Mouse (Mus musculus): Measurements from ENCODE around the gene Olfr937. TPM values are rescaled to one million over a fixed set of nuclear protein-coding genes. Genes with fewer than 3 reads are reported as not detected.

The Olfr937 gene
- not detected in 2 replicates for polyA plus RNA-seq (2014; fragmentation: Nextera tagmentation; extraction: Ambion mirVana)

DNA sequence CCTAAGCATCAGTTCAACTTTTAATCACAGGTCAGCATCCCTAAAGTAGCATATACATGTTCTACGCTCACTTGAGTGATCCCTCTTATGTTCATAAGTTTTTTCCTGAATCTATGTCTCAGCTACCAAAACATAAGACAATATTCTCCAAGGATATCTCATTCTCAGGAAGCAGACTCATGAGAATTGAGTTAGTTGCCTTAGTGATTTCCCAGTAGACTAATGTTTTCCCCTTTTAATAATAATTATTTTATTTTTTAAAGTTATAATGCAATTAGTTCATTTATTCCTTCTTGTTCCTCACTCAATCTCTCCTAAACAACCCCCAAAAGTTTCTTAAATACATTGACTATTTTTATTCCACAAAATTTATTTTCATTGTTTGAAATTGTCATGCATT is at the start of gene Olfr937:
Gene Olfr937 (minus strand): TSS at position 101 of the 400 bp plus-strand sequence.
- Histone ChIP-seq H3K4me2 (ENCODE audit: low read length) (no peak within 1 kb of the TSS), H3K4me3 (ENCODE audit: control insufficient read depth in 1 of 2, insufficient read depth in 1 of 2, low read depth in 1 of 2, low read length in 2 of 2) (no peak within 1 kb of the TSS), H3K27me3 (ENCODE audit: control insufficient read depth, insufficient read depth, low read length) (no peaks in the 10 kb centered on the region), H3K27ac (replicated peaks in 1 of 2; ENCODE audit: control insufficient read depth in 1 of 2, insufficient read depth in 1 of 2, low read depth in 2 of 2, low read length in 2 of 2) (no peak within 1 kb of the TSS), H3K36me3 (ENCODE audit: control insufficient read depth, insufficient read depth, low read length) (no peaks in the 10 kb centered on the region), H3K4me1 (ENCODE audit: control insufficient read depth in 2 of 2, insufficient read depth in 2 of 2, low read length in 2 of 2) (no peaks in the 10 kb centered on the region), H3K9me3 (ENCODE audit: control insufficient read depth, low read length) (no peaks in the 10 kb centered on the region), H3K9ac (ENCODE audit: low read length) (no peak within 1 kb of the TSS)
- ATAC-seq (ENCODE audit: insufficient number of reproducible peaks, insufficient read depth, low FRiP score, low read depth): no peak
- 77% methylated on average over 1 of the region's 1 CpGs for WGBS

GRCm38 (mm10) chr9:39078787-39079186 is 14.0 kb upstream of the Olfr937 start, which contains the start of gene Olfr938:
Gene Olfr938, minus strand, starts transcription at chr9:39078887.
- WGBS: 76% methylated on average over 2 of the region's 2 CpGs
- Histone ChIP-seq H3K36me3 (ENCODE audit: control insufficient read depth, insufficient read depth, low read length) (no peaks in the 10 kb centered on the region), H3K4me2 (ENCODE audit: low read length) (no peak within 1 kb of the TSS), H3K9ac (ENCODE audit: low read length) (no peak within 1 kb of the TSS), H3K4me3 (ENCODE audit: control insufficient read depth in 1 of 2, insufficient read depth in 1 of 2, low read depth in 1 of 2, low read length in 2 of 2) (no peak within 1 kb of the TSS), H3K27me3 (ENCODE audit: control insufficient read depth, insufficient read depth, low read length) (no peaks in the 10 kb centered on the region), H3K27ac (replicated peaks in 1 of 2; ENCODE audit: control insufficient read depth in 1 of 2, insufficient read depth in 1 of 2, low read depth in 2 of 2, low read length in 2 of 2) (no peak within 1 kb of the TSS), H3K4me1 (ENCODE audit: control insufficient read depth in 2 of 2, insufficient read depth in 2 of 2, low read length in 2 of 2) (no peaks in the 10 kb centered on the region), H3K9me3 (ENCODE audit: control insufficient read depth, low read length) (no peaks in the 10 kb centered on the region)
- ATAC-seq (ENCODE audit: insufficient number of reproducible peaks, insufficient read depth, low FRiP score, low read depth): no peak

- H3K4me1 ChIP-seq (ENCODE audit: control insufficient read depth in 2 of 2, insufficient read depth in 2 of 2, low read length in 2 of 2): no peaks in the 10 kb centered on the region
- WGBS: 73% methylated on average over 1 of the region's 1 CpGs
- ATAC-seq (ENCODE audit: insufficient number of reproducible peaks, insufficient read depth, low FRiP score, low read depth): no peak
Measured at GRCm38 (mm10) chr9:39023277-39023676, 41.5 kb downstream of the Olfr937 start, which contains the start of gene Olfr146. Gene Olfr146, minus strand, starts transcription at chr9:39023377.

More at GRCm38 (mm10) chr9:39023277-39023676, 41.5 kb downstream of the Olfr937 start, which contains the start of gene Olfr146:
- Histone ChIP-seq H3K36me3 (ENCODE audit: control insufficient read depth, insufficient read depth, low read length) (no peaks in the 10 kb centered on the region), H3K9me3 (ENCODE audit: control insufficient read depth, low read length) (no peaks in the 10 kb centered on the region), H3K27ac (replicated peaks in 1 of 2; ENCODE audit: control insufficient read depth in 1 of 2, insufficient read depth in 1 of 2, low read depth in 2 of 2, low read length in 2 of 2) (no peak within 1 kb of the TSS), H3K9ac (ENCODE audit: low read length) (no peak within 1 kb of the TSS), H3K4me3 (ENCODE audit: control insufficient read depth in 1 of 2, insufficient read depth in 1 of 2, low read depth in 1 of 2, low read length in 2 of 2) (no peak within 1 kb of the TSS), H3K27me3 (ENCODE audit: control insufficient read depth, insufficient read depth, low read length) (no peaks in the 10 kb centered on the region), H3K4me2 (ENCODE audit: low read length) (no peak within 1 kb of the TSS)

Small RNA genes within 50 kb of the gene (microRNA-seq; reads per million reads assigned to microRNA genes)
- not detected for gene Gm25032
- not detected for gene Gm25529

Other genes starting within 250 kb of the Olfr937 start
- gene Olfr923, start 238.4 kb downstream of the Olfr937 start, polyA plus RNA-seq (2014; fragmentation: Nextera tagmentation; extraction: Ambion mirVana): not detected in 2 replicates
- gene Olfr924, start 220.5 kb downstream of the Olfr937 start, polyA plus RNA-seq (2014; fragmentation: Nextera tagmentation; extraction: Ambion mirVana): not detected in 2 replicates
- gene Olfr26, start 209.9 kb downstream of the Olfr937 start, polyA plus RNA-seq (2014; fragmentation: Nextera tagmentation; extraction: Ambion mirVana): not detected in 2 replicates
- gene Olfr926, start 187.8 kb downstream of the Olfr937 start, polyA plus RNA-seq (2014; fragmentation: Nextera tagmentation; extraction: Ambion mirVana): not detected in 2 replicates
- gene Olfr930, start 135.1 kb downstream of the Olfr937 start, polyA plus RNA-seq (2014; fragmentation: Nextera tagmentation; extraction: Ambion mirVana): not detected in 2 replicates
- not detected in 2 replicates for gene Olfr933, start 92.6 kb downstream of the Olfr937 start, polyA plus RNA-seq (2014; fragmentation: Nextera tagmentation; extraction: Ambion mirVana)
- not detected in 2 replicates for gene Olfr934, start 76.6 kb downstream of the Olfr937 start, polyA plus RNA-seq (2014; fragmentation: Nextera tagmentation; extraction: Ambion mirVana)
- not detected in 2 replicates for gene Olfr935, start 65.3 kb downstream of the Olfr937 start, polyA plus RNA-seq (2014; fragmentation: Nextera tagmentation; extraction: Ambion mirVana)
- gene Olfr146, start 41.6 kb downstream of the Olfr937 start, polyA plus RNA-seq (2014; fragmentation: Nextera tagmentation; extraction: Ambion mirVana): not detected in 2 replicates
- not detected in 2 replicates for gene Olfr938, start 13.9 kb upstream of the Olfr937 start, polyA plus RNA-seq (2014; fragmentation: Nextera tagmentation; extraction: Ambion mirVana)
- gene Olfr27, start 63.2 kb upstream of the Olfr937 start, polyA plus RNA-seq (2014; fragmentation: Nextera tagmentation; extraction: Ambion mirVana): not detected in 2 replicates
- gene Olfr943, start 101.4 kb upstream of the Olfr937 start, polyA plus RNA-seq (2014; fragmentation: Nextera tagmentation; extraction: Ambion mirVana): not detected in 2 replicates
- gene Olfr944, start 137.0 kb upstream of the Olfr937 start, polyA plus RNA-seq (2014; fragmentation: Nextera tagmentation; extraction: Ambion mirVana): not detected in 2 replicates
- gene Olfr1537, start 185.0 kb upstream of the Olfr937 start, polyA plus RNA-seq (2014; fragmentation: Nextera tagmentation; extraction: Ambion mirVana): not detected in 2 replicates
- not detected in 2 replicates for gene Olfr945, start 211.9 kb upstream of the Olfr937 start, polyA plus RNA-seq (2014; fragmentation: Nextera tagmentation; extraction: Ambion mirVana)

Data from heart, embryonic 14.5 days (tissue).